Mouse (Mus musculus): ENCODE data around the gene Vmn2r68. TPM values are rescaled to one million over a fixed set of nuclear protein-coding genes. Genes with fewer than 3 reads are reported as not detected.

Vmn2r68 gene
- not detected for total RNA-seq (2021)
- long read RNA-seq, experiment 1, result 0 reads
- long read RNA-seq, experiment 2, result 0 reads

GRCm38 (mm10) chr7:85237683-85238082 is at the start of gene Vmn2r68:
Vmn2r68 (minus strand) TSS chr7:85237783.
- DNase-seq (ENCODE audit: low spot score in 2 of 2), result no peak

Other genes with a start within 250 kb of the Vmn2r68 start
- not detected for gene Vmn2r66, start 225.5 kb downstream of the Vmn2r68 start, total RNA-seq (2021)
- gene Vmn2r67, start 81.8 kb downstream of the Vmn2r68 start, total RNA-seq (2021), result not detected
- gene Vmn2r69, start 178.1 kb upstream of the Vmn2r68 start, total RNA-seq (2021), result not detected

Measured in left cerebral cortex, adult 18-20 months (tissue).